Mouse (Mus musculus): ENCODE data around the gene Slit3. TPM values are rescaled to one million over a fixed set of nuclear protein-coding genes. Genes with fewer than 3 reads are reported as not detected.

Slit3 gene
- total RNA-seq, 4 experiments from 2014 or later, result 12.6 to 18.4 (median 15.0) TPM

DNA sequence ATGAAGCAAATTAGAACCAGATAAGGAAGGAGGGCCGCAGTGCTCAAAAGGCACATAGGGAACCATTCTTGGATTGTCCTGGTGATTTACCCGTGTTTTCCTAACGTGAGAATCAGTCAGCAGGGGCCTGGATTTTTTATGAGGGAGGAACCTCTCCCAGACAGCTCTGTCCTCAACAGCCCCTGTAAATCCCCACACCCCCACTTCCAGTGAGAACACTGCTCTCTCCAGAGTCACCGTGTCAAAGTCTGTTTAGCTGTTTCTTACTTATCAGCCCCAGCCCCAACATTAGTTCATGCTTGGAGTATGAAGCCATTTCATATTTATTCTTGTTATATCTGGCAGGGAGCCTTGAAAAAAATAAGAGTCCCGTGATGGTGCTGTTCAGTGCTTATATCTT is 272.8 kb downstream of the Slit3 start:
- no peak for DNase-seq (ENCODE audit: low spot score)

GRCm38 (mm10) chr11:35395376-35395775 is 274.4 kb downstream of the Slit3 start:
- peak; percentile 63 for DNase-seq (ENCODE audit: low spot score)

GRCm38 (mm10) chr11:35398353-35398752 is 277.3 kb downstream of the Slit3 start:
- DNase-seq (ENCODE audit: low spot score), result no peak

DNA sequence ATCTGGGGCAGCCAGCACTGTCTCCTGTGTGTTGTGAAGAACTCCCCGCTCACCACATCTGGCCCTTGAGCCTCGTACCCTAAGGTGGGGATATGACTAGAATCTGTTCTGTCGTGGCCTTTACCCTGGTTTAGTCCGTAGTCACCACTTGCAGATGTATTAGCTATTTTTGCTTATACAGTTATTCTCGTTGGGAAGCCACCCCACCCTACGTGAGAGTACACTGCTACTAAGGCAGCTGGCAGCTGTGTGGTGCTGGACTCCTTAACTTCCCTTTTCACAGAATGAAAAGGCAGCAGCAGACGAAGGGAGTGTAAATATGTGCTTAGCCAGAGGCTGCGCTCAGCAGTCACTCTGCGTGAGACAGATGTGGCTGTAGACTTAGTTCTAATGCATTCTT is 282.5 kb downstream of the Slit3 start:
- no peak for DNase-seq (ENCODE audit: low spot score)

- DNase-seq (ENCODE audit: low spot score), result no peak
Observed at GRCm38 (mm10) chr11:35406045-35406444, 285.0 kb downstream of the Slit3 start.

GRCm38 (mm10) chr11:35406522-35406921 is 285.5 kb downstream of the Slit3 start:
- no peak for DNase-seq (ENCODE audit: low spot score)

GRCm38 (mm10) chr11:35407341-35408154 is 286.5 kb downstream of the Slit3 start:
- peak; percentile 33 for DNase-seq (ENCODE audit: low spot score)

GRCm38 (mm10) chr11:35410431-35410830 is 289.4 kb downstream of the Slit3 start:
- DNase-seq (ENCODE audit: low spot score), result no peak

DNA sequence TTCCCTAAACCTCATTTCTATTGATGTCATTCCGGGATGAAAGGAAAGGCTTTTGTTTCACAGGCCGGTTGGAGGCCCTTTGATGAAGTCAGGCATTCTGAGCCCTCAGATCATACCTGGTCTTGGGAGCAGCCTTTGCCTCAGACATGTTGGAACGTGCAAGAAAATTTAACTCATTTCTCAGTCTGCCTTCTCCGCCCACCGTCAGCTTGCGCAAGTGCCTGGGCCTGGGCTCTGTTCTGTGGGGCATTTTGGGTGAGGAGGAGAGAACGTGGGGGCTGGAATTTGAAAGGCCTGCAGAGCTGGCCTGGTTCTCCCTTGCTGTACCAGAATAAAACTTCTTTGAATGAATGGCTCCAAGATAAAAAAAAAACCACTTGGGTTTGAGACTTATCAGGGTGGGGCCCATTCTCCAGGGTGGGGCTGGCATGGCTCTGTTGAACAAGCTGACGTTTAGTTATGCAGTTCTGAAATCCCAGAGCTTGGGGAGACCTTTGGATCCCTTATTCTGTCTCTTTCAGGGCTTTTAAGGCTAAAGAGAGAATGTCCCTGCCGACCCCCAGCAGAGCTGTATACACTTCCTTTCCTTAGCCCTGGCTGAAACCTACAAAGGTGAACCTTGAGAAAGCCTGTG is 294.9 kb downstream of the Slit3 start:
- DNase-seq (ENCODE audit: low spot score), result no peak

- DNase-seq (ENCODE audit: low spot score), result no peak
Observed at GRCm38 (mm10) chr11:35416402-35417093, 295.5 kb downstream of the Slit3 start.

GRCm38 (mm10) chr11:35417911-35418552 is 297.0 kb downstream of the Slit3 start:
- DNase-seq (ENCODE audit: low spot score), result no peak

DNA sequence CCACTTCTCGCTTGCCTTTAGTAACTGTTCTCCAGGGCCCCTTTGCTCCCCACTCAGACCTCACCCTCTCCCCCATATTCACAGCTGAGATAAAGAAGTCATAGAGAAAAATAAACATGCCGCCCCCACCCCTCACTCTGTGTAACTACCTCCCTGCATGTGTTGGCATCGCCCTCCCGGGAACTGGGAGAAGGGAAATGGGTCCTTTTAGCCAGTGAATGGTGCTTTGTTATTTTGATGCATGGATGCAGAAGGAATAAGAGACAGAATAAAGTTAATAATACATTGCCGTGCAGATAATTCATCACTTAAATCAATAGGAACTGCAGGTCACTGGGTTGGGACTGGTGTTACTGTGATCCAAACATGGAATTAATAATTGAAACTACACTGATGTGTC is 298.0 kb downstream of the Slit3 start:
- DNase-seq (ENCODE audit: low spot score), result no peak

DNA sequence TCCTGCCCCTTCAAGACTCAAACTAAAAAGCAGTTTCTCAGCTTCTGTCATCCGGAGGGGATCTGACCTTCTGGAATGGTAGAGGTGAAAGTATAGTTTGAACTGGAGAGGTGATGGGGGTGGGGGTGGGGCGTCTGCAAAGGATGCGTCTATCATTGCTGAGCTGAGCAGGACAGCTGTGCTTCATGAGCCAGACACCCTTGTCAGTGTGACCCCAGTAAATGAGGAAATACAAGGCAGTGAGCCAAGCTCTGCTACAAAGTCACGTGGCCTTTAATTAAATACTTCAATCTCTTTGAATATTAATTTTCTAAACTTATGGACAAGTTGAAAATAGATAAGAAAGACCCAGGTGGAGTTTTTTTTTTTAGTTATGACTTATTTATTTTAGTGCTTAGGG is 300.7 kb downstream of the Slit3 start:
- DNase-seq (ENCODE audit: low spot score), result no peak

DNA sequence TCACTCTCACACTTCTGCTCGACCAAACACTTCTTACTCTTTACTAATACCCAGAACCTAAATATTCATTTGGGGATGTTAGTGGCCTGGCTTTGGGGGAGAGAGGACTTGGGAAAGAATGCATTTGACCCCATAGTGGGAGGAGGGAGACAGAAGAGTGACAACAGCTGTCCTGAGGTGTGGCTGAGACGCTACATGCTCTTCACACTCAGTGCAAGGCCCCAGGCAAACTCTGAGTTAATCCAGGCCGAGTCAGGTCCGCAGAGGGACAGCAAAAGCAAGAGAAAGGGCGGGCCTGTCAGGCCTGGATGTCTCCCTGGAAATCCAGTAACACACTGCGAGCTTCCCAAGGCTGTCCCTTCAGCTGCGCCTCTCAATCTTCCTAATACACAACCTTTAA is 307.0 kb downstream of the Slit3 start:
- DNase-seq (ENCODE audit: low spot score), result no peak

GRCm38 (mm10) chr11:35431130-35431529 is 310.1 kb downstream of the Slit3 start:
- DNase-seq (ENCODE audit: low spot score), result no peak

GRCm38 (mm10) chr11:35437510-35437909 is 316.5 kb downstream of the Slit3 start:
- DNase-seq (ENCODE audit: low spot score), result no peak

GRCm38 (mm10) chr11:35440186-35440585 is 319.2 kb downstream of the Slit3 start:
- DNase-seq (ENCODE audit: low spot score), result no peak

DNA sequence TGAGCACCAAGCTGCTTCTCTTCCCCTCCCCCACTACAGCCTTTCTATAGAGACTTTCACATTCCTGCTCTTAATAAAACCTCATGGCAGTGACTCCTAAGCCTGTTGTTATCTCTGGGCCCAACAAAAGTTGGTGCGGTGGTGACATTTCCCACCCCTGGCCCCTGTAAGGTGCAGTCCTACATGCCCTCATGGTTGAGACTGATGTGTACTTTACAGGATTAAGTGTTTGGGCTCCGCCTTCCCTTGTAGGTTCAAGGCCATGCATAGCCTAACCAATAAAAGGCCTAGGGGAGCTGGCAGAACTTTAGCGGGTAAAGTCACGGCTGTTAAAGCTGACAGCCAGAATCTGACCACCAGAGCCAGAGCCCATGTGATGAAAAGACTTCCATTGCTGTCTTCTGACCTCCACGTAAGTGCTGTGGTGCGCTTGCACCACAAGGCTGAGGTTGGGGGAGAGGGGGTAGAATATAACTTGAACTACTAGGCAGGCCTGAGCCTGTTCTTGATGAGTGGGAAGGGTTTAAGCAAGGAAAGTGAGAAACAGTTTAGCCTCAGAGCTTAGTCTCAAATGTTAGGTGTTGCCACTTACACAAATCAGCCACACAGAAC is 323.6 kb downstream of the Slit3 start:
- DNase-seq (ENCODE audit: low spot score), result no peak

DNA sequence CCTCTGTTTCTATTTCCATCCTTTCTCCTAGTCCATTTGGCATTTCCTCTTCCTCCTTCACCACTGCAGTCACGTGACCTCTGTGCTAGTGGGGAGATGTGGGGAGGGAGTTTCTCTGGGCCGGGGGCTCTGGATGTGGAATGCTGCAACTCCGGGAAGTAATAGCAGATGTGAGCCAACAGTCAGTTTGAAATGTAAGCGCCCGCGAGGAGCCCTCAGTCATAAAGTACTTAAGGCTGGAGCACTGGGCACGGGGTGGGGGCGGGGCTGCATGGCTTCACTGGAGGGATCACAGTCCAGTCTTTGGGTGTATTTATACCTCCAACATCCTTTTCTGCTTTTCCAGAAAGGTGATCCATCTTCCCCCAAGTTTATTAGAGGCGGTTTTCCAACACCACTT is 326.9 kb downstream of the Slit3 start:
- no peak for DNase-seq (ENCODE audit: low spot score)

DNA sequence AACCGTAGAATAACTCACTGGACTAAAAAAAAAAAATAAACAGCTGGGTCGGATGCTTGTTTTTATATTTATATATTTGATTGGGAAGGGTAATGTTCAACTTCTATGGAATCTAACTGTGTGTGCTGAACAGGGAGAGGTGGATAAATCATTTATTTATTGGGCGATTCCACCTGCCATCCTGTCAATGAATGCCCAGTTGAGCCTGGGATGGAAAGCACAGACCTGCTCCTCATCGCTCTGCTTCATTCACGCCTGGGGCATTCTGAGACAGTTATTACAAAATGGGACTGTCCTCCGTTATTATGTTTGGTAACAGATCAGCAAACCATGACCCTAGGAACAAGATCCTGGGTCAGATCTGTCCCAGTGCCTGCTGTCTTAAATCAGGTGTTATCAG is 328.2 kb downstream of the Slit3 start:
- no peak for DNase-seq (ENCODE audit: low spot score)

DNA sequence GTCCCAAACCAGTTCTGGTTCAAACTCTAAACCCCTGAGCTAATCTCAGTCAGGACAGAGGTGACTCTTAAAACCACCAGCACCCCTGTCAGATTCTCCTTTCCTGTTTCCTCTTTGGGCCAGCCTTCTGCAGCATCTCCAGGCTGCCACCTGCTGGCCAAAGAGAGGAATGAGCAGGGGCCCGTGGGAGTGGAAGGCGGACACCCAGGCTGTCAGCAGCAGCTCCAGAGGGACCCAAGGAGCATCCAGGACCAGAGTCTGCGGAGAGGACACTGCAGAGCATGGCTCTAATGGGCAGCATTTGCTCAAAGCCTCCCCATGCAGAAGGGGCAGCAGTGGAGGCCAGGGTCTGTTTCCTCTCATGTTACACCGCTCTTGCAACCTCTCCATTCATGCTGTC is 330.6 kb downstream of the Slit3 start:
- peak; percentile 42 for DNase-seq (ENCODE audit: low spot score)

GRCm38 (mm10) chr11:35452413-35452812 is 331.4 kb downstream of the Slit3 start:
- no peak for DNase-seq (ENCODE audit: low spot score)

Measured in heart, adult 8-10 months (tissue).